Mouse (Mus musculus) cerebellum, adult 9-11 months (tissue): ENCODE results near the gene Zrsr2.

Source experiments
- DNase-seq: peaks from one replicate; pipeline ENCODE4 v3.0.0; 2022

The Zrsr2 gene

DNA sequence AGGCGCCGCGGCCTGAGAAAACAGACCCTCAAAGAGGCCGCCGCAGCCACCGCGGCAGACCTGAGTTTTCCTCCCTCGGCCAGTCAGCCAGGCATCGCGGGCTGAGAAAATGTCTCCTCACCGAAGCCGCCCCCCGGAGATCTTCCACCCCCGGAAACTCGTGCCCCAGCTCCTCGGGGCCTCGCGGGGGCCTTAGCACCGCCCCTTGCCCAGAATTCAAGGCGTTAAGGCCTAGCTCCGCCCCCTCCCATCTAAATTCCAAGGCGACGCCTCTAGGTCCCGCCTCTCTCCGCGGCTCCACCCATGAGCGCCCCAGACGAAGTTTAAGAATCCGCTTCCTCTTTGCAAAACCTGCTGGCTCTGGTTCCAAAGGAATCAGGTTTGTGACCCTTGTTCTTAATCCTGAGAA is at the start of gene Zrsr2:
Zrsr2 (minus strand) TSS at position 195 of the 409 bp plus-strand sequence.
- DNase-seq, result peak; percentile 85

DNA sequence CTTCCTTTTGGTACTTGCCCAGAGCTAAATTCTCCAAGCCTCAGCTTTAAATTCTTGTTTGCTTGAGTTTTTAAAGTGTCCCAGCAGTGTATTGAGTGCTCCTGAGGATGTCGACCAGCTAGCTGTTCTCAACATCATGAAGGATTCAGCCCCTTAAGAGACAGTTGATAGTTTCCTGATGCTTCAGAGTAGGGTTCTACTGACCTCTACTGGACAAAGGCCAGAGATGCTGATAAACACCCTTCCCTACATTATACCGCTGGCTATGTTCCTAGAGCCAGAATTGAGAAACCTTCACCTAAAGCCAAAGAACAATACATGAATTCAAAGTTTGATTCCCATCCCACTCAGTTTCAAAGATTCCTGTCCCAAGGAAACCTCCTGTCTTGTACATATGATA is 46.3 kb upstream of the Zrsr2 start:
- peak; percentile 2 for DNase-seq

DNA sequence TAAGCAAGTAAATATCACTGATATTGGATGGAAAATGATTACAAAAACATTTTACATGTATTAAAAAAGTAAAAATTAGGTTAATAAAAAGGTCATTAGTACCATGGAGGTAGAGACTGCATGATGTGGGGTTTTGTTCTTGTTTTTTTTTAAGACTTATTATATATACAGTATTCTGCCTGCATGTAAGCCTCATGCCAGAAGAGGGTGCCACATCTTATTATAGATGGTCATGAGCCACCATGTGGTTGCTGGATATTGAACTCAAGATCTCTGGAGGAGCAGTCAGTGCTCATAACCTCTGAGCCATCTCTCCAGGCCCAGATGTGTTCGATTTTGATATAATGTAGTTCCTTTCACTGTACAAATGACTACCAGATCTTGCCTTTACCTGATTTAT is 41.4 kb upstream of the Zrsr2 start:
- no peak for DNase-seq

DNA sequence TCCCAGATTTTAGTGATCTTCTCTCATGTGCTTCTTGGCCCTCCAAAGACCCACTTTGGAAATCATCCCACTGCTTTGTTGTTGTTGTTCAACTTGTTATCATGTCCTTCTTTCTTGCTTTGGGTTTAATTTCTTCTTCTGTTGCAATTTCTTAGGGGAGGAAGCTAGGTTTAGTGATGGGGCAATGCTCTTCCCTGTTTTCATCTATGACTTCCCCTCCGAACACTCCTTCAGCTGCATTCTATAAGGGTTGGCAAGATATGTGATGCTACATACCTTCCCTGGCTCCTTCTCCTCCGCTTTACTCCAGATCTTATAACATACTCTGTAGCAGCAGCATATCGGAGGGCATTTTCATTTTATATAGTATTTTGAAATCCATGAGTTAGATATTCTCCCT is 38.3 kb upstream of the Zrsr2 start:
- no peak for DNase-seq

DNA sequence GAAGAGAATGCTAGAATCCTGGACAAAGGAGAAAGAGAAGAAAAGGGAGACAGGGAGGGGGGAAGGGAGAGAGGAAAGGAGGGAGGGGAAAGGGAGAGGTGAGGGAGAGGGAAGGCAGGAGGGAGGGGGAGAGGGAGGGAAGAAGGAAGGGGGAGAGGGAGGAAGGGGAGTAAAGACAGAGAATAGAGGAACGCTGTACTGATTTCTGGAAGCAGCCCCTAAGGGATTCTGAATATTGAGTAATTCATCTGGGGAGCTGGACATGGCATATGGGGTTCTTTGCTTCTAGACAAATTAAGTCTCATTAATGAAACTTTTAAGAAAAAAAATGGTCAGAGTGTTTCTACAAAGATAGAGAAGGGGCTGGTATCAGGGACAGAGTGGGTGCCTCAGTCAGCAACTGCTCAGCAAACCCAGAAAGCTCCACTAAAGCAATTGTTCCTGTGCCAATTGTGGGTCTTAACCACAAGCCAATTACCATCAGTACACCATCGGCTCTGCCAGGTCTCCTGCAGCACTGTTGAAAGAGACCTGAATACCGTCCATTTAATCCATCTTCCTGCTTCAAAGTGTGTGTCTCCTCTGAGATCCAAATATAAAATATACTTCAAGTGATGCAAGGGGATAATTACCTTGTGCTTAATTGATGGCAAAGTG is 29.4 kb upstream of the Zrsr2 start:
- DNase-seq, result no peak

DNA sequence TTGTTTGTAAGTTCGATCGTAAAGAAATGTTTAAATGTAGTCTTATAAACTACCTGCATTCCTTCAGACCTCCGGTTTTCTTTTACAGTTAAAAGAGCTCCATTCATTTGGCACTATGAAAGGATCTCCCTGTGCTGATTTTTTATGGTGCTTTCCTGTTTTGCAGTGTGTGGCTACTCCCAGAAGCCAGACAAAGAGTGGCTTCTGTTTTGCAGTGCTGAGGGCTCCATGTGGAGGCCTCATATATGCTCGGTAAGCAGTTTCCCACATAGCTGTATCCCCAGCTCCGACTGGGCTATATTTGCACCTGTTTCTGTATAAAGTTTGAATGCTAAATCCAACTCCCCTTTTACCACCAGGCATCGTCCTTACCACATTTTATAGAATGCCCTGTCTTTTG is 23.7 kb upstream of the Zrsr2 start:
- DNase-seq, result no peak

DNA sequence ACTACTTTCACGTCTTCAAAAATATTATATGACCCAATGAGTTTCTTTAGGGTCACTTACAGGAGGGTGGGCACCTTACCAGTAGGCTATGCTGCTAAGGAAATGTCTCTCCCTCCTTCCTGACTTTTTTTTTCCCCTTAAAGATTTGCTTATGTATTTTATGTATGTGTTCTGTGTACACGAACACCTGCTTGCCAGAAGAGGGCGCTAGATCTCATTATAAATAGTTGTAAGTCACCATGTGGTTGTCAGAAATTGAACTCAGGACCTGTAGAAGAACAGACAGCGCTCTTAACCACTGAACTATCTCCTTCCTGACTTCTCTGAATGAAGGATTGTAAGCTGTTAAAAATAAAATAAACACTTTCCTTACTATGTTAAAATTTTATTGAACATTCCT is 23.0 kb upstream of the Zrsr2 start:
- DNase-seq, result no peak

DNA sequence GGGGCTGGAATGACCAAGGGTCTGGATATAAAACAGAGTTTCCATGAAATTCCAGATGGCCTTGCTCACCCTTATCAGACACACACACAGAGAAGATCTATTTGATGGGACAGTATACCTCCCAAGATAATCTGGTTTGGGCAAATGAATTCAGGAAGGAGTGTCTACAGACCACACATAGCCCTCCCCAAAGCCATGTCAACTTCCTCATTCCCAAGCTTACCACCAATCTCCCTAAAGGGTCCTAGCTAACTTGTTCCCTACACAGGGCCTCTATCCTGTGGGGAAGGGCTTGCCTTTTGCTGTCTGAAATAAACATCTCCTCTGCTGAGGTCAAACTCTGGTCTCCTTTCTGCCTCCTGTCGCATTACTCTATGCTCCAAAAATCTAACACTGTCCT is 22.6 kb upstream of the Zrsr2 start:
- no peak for DNase-seq

DNA sequence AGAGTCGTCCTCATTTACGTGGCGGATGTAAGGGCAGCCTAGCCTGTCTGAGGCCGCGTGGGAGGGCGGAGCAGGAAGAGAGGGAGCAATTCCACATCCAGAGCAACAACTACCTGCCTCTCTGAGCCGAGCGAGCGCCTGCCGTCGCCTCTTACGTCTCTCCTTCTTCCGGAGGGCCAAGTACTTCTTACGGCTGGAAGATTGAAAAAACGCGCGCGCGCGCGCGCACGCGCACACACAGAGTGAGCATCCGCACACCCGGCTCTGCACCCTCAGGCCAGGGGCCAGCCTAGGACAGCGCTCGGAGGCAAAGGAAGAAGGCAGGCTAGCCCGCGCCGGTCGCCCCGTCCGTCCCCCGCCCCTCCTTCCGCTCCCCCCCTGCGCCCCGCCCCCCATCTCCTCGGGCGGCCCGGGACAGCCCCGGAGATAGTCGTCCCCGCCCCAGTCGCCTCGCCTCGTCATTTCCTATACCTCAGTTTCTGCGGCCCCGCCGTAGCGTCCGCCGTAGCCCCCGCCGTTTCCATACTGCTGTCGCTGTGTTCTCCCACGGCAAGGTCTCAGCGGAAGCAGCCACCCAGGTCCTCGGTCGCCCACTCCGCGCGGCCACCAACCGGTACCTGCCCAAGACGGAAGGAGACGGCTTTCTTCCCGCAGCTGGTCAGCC is 526 bp downstream of the Zrsr2 start:
- peak; percentile 67 for DNase-seq

DNA sequence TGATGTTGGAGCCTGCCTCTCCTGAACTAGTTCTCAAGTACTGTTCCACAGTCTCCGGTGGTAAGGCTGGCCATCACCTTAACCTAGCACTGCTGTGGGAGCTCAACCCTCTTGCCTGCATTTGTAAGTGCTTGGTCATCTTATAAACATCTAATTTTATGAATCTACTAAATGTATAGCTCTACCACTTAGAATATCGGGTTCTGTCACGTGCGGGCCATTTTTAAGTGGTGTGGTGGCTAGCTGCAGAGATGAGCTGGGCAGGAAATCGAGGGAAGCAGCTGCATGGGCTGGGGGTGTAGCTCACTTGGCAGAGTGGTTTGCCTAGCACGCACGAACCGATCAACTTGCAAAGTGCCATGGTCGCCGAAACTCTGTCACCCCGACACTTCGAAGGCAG is 1.1 kb downstream of the Zrsr2 start:
- DNase-seq, result no peak

DNA sequence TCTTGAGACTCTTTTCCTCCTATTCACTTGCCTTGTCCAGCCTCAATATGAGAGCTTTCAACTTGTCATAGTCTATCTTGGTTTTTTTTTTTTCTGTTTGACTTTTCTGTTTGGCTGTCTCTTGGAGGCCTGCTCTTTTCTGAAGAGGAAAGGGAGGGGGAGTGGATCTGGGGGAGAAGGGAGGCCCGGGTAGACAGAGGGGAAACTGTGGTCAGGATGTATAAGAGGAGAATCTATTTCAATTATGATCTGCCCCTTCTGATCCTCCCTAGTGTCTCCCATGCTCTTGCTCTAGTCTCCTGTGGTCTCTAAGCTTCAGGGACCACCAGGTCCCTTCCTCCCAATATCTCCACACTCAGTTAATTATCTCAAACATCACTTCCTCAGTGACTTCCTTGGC is 6.8 kb downstream of the Zrsr2 start:
- DNase-seq, result no peak

DNA sequence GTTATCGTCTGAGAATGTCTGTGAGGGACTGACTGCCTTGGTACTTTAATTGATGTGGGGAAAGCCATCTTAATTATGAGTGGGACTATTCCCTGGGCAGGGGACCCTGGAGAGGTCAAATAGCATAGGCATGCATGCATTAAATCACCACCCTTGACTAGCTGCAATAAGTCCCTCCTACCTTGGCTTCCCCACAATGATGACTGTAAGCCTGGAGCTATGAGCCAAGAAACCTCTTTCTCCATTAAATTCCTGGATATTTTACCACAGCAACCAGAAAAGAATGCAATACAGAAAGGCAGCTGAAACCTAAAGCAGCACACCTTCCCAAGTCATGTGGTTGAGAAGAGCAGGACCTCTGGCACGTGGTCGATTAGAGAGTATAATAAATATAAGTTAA is 14.1 kb downstream of the Zrsr2 start:
- DNase-seq, result no peak

DNA sequence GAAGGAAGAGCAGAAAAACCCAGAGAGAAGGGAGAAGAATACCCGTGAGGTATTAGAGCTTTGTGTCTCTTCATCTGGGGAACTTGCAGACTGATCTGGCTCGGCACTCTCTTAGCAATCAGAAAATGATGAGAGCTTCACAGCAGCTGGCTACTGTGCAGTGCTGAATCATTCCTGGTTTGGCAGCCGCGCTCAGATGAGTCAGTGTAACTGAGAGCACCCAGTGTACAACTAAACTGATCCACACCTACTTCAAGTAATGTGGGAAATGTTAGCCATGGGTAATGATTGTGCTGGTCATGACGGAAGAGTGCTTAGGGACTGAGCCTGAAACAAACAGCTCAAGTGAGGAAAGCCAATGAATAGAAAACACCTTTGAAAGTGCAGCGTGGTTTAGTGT is 19.9 kb downstream of the Zrsr2 start:
- DNase-seq, result no peak

DNA sequence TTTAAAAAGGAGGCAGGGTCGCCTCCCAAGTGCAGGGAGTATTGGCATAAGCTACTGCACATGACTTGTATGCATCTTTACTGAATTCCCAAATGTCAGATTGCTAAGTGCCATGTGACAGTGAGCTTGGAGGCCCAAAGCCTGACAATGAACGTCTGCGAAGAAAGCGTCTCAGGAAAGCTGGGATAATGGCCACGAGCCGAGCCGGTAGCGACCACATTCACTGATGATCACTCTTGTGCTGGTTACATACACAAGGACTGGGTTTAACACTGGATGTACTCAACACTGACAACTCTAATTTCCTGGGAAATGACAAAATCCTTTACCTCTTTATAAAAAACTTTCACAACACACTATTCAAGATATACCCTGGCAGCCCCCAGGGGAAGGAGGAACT is 23.7 kb downstream of the Zrsr2 start:
- DNase-seq, result no peak

DNA sequence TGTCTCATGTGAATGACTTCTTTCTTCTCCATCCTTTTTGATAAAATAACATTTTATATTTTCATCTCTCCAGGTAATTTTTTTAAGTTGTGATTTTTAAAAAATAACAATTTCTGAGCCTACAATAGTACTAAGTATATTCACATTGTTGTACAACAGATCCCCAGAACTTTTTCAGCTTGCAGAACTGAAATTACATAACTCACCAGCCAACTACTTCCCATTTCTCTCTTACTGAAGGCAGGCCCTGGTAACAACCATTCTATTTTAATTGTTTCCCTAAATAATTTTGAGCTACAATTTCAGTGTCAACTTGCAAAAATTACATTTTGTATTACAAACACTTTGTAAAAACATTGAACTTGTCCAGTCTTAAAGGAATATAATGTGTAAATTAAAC is 28.9 kb downstream of the Zrsr2 start:
- DNase-seq, result no peak

DNA sequence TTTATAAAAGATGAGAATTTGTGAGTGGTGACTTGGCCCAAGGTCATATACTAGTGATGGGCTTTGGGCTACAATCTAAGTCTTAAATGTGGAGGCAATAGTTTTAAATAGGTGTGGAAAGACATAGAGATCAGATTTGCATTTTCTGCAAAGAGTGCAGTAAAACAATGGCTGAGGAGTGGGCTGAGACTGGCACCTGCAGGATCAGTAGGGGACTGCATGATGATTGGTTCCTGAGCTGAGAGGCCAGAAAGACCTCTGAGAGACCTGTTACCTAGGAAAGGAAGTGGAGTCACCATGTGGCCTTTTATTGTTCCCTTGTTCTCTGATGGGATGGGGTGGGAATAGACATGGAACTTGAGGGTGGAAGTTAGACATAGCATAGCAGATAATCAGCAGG is 45.7 kb downstream of the Zrsr2 start:
- DNase-seq, result peak; percentile 14

DNA sequence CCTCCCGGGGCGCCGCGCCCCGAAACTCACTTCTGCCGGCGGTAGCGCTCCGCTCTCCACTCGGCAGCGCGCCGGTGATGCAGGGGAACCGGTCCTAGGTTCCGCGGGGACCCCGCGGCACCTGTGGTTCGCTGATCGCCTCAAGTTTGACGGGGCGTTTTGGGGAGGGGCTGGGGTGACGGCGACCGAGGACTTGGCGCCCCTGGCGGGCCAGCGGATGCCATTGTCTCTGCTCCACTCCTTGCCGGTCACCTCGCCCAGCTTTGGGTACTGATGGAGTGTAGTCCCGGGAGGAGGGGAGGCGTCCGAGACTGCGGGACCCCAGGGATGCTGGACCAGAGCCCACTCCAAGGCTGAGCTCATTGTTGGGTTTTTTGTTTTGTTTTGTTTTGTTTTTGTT is 49.1 kb downstream of the Zrsr2 start:
- DNase-seq, result peak; percentile 70

DNA sequence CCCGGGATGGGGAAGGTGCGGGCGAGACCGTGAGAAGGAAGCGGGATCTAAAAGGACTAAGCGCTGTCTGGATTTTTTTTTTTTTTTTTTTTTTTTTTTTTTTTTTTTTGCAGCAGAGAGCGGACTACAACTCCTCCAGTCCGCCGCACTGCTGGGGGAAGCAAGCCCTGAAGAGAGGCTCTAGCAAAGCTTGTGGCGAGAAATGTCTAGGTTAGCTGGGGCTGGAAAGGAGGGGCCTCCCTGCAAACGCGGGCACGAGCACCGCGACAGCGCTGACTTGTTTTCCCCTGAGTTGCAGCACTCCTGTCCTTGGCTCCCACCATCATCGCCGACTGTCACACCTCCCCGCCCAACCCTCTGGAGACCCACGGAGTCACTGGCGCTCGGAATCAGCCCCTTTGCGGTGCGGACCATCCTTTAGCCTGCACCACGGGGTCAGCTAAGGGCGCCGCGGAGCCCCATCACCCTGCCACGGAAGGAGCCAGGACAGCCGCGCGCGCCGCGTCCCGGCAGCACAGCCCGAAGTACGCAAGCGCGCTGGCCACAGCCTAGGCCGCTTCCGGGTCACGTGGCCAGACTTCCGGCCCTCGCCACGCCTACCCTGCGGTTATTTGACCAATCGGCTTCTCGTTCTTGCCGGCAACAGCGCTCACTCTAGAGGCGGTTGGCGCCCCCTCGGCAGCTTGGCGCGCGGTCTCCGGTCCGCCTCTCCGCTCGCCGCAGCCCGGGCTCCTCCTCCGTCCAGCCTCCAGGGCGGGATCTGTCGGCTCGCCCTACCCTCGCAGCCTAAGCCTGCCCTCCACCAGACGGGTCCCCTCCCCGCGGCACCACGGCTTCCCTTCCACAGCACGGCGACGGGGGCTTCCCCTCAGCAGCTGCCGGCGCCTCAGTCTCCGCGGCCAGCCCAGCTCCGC is 49.9 kb downstream of the Zrsr2 start, which contains the start of gene Ap1s2:
Ap1s2 (plus strand) TSS at position 681 of the 914 bp plus-strand sequence.
- DNase-seq, result peak; percentile 97

DNA sequence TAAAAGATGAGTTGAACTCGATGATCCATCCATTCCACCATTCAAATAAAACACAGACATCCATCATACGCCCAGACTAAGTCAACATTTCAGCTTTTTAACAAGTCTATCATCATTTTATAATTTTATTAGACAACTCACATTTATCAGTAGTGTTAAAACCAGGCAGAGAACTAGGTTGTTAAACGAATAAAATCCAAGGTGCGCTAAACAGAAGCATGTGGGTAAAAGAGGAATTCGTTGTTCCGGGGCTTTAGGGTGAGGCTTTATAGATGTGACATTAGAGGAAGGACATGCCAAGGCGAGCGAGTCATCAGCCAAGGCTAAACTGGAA is 50.5 kb downstream of the Zrsr2 start:
- no peak for DNase-seq

DNA sequence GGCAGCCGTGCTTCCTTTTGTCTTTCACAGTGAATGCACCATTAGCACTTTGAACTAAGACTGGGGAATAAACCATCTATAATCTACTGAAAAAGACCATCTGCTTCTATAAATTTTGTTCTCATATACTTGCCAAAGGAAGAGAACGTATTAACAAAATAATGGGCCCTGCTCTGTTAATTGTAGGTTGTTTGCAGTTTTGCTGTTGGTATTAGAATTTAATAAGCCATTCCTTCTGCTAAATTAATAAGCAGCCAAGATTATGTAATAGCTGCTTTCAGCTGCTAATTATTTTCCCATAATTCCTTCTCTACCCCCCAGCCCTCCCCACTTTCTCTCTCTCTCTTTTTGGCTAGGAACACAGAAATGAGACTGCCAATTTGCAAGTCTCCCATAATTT is 51.6 kb downstream of the Zrsr2 start:
- no peak for DNase-seq

DNA sequence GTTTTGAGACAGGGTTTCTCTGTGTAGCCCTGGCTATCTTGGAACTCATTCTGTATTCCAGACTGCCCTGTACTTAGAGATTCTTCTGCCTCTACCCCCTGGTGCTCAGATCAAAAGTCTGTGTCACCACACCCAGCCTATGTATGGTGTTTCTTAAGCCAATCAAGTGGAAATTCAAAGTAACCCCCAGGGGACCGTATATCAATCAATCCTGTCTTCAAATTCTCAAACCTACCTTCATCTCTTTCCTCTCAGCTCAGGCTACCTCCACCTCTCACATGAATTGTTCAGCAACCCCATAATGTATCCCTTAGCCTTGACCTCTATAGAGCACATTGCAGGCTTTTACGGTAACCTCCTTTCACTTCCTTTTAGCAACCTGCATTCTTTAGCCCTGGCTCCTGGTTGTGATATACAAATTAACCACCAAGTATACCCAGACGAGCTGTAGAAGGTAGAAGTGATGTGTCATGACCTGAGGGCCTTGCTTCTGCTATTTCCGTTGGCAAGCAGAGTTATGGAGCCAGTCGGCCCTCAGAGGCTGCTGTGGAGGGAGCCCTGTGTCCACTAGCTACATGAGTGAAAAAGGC is 58.9 kb downstream of the Zrsr2 start:
- DNase-seq, result no peak

DNA sequence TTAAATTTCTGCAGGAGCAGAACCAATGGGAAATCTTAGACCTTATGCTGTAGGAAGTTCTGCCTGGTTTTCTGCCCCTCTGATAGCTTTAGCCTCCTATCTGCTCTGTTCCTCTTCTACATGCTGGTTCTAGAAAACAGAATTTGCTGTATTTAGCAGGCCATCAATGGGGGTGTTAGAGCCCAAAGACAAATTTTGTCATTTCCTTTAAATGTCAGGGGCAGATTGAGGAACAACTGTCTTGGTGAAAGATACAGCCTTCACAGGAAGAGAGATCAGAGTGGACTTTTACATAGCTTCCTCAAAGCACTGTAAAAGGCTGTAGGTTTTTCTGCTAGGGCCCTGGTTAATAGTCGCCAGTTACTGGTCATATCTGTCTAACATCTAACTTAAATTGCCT is 61.1 kb downstream of the Zrsr2 start:
- no peak for DNase-seq

DNA sequence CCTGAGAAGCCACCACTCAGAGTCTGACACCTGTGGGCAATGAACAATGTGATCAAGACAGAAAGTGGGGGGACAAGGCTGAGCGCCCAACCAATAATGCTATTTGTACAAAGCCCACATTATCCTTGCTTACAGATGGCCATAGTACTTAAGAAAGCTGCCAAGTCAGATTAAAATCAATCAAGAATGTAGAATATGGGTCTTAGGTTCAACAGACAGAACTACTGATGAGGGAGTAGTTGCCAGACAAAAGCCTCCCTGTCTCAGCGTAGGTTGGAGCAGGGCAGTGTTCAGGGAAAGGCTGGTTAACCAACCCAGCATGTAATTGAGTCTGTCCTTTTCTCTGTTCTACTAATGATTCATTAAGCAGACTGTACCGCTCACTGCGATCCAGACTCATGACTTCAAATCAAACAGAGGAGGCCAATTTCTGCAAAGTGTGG is 72.9 kb downstream of the Zrsr2 start:
- DNase-seq, result no peak
